Mouse (Mus musculus): ENCODE results near the gene Myof.

The Myof gene

GRCm38 (mm10) chr19:38043281-38043981 lies at the start of gene Myof:
TSS of gene Myof (minus strand) at chr19:38043577.
- DNase-seq (ENCODE audit: low read depth), result no peak

- no peak for DNase-seq (ENCODE audit: low read depth)
These were observed 48.2 kb upstream of the Myof start for GRCm38 (mm10) chr19:38091512-38091985.

GRCm38 (mm10) chr19:38089358-38089757 lies 46.0 kb upstream of the Myof start:
- no peak for DNase-seq (ENCODE audit: low read depth)

- no peak for DNase-seq (ENCODE audit: low read depth)
These were observed 43.7 kb upstream of the Myof start for GRCm38 (mm10) chr19:38086948-38087551.

GRCm38 (mm10) chr19:38085841-38086240 lies 42.5 kb upstream of the Myof start:
- no peak for DNase-seq (ENCODE audit: low read depth)

- DNase-seq (ENCODE audit: low read depth), result no peak
These were observed 39.7 kb upstream of the Myof start for GRCm38 (mm10) chr19:38082931-38083525.

- DNase-seq (ENCODE audit: low read depth), result no peak
These were observed 38.0 kb upstream of the Myof start for GRCm38 (mm10) chr19:38081361-38081760.

- no peak for DNase-seq (ENCODE audit: low read depth)
These were observed 34.6 kb upstream of the Myof start for GRCm38 (mm10) chr19:38077851-38078540.

GRCm38 (mm10) chr19:38076251-38076650 lies 32.9 kb upstream of the Myof start:
- no peak for DNase-seq (ENCODE audit: low read depth)

GRCm38 (mm10) chr19:38075051-38075450 lies 31.7 kb upstream of the Myof start:
- no peak for DNase-seq (ENCODE audit: low read depth)

GRCm38 (mm10) chr19:38073226-38073625 lies 29.8 kb upstream of the Myof start:
- no peak for DNase-seq (ENCODE audit: low read depth)

GRCm38 (mm10) chr19:38064051-38064450 lies 20.7 kb upstream of the Myof start:
- no peak for DNase-seq (ENCODE audit: low read depth)

GRCm38 (mm10) chr19:38063201-38063600 lies 19.8 kb upstream of the Myof start:
- DNase-seq (ENCODE audit: low read depth), result no peak

- DNase-seq (ENCODE audit: low read depth), result no peak
These were observed 13.6 kb upstream of the Myof start for GRCm38 (mm10) chr19:38056931-38057330.

- DNase-seq (ENCODE audit: low read depth), result no peak
These were observed 12.9 kb upstream of the Myof start for GRCm38 (mm10) chr19:38056276-38056675.

- DNase-seq (ENCODE audit: low read depth), result no peak
These were observed 12.4 kb upstream of the Myof start for GRCm38 (mm10) chr19:38055798-38056197.

GRCm38 (mm10) chr19:38054720-38055192 lies 11.4 kb upstream of the Myof start, which contains the start of gene Cep55:
TSS of gene Cep55 (plus strand) at chr19:38055011.
- peak; percentile 95 for DNase-seq (ENCODE audit: low read depth)

- peak; percentile 60 for DNase-seq (ENCODE audit: low read depth)
These were observed 10.9 kb upstream of the Myof start for GRCm38 (mm10) chr19:38054149-38054719.

GRCm38 (mm10) chr19:38053227-38054041 lies 10.1 kb upstream of the Myof start:
- DNase-seq (ENCODE audit: low read depth), result no peak

GRCm38 (mm10) chr19:38049686-38050085 lies 6.3 kb upstream of the Myof start:
- no peak for DNase-seq (ENCODE audit: low read depth)

- no peak for DNase-seq (ENCODE audit: low read depth)
These were observed 1.8 kb upstream of the Myof start for GRCm38 (mm10) chr19:38045198-38045597.
